Mouse (Mus musculus) spleen, adult 2 months (tissue): ENCODE measurements around the gene Emb. TPM values are rescaled to one million over a fixed set of nuclear protein-coding genes. Genes with fewer than 3 reads are reported as not detected.

Source experiments
- DNase-seq, 2 experiments: peaks; one replicate each; pipeline versions ENCODE4 v3.0.0 to v3.0.0-alpha.2; 2012 to 2021; ENCODE audit warnings: low spot score in 2 of 2, low read depth in 1 of 2
- H3K27ac ChIP-seq: fragments of 200-500 bp; 2 replicates; pipeline ENCODE4 v1.5.1; 2012; ENCODE audit warnings: low read length, inconsistent platforms; ENCODE audit not compliant: insufficient read depth
- H3K27me3 ChIP-seq: fragments of 200-500 bp; 2 replicates; pipeline ENCODE4 v1.6.1; 2012; ENCODE audit warnings: mild to moderate bottlenecking, moderate library complexity, low read length, inconsistent platforms; ENCODE audit not compliant: control insufficient read depth, insufficient read depth
- H3K36me3 ChIP-seq: fragments of 200-500 bp; 2 replicates; pipeline ENCODE4 v1.6.1; 2012; ENCODE audit warnings: mild to moderate bottlenecking, low read length, inconsistent platforms; ENCODE audit not compliant: control insufficient read depth, insufficient read depth
- H3K4me1 ChIP-seq: fragments of 200-500 bp; 2 replicates; pipeline ENCODE4 v1.6.1; 2011; ENCODE audit warnings: inconsistent platforms; ENCODE audit not compliant: control insufficient read depth, insufficient read depth, insufficient read length
- H3K4me3 ChIP-seq: fragments of 200-500 bp; 2 replicates; pipeline ENCODE4 v1.5.1; 2011; ENCODE audit warnings: mild to moderate bottlenecking, inconsistent platforms; ENCODE audit not compliant: insufficient read depth, insufficient read length; ENCODE audit errors: extremely low read depth
- CTCF ChIP-seq: fragments of 200-500 bp; IDR thresholded peaks from 2 replicates; pipeline ENCODE4 v1.5.1; 2011; ENCODE audit warnings: mild to moderate bottlenecking, inconsistent platforms; ENCODE audit not compliant: insufficient read depth, insufficient read length, insufficient replicate concordance; ENCODE audit errors: extremely low read depth
- POLR2A ChIP-seq: fragments of 200-500 bp; IDR thresholded peaks from 2 replicates; pipeline ENCODE4 v1.6.1; 2011; ENCODE audit warnings: low read depth, low read length, inconsistent platforms
- WGBS: fragments of 180-500 bp; shearing (Covaris S2); methylation state at CpG from one replicate; pipeline ENCODE4 v1.1.7; 2018; 5-methylcytosine and 5-hydroxymethylcytosine counted together
- polyA plus RNA-seq: library from polyadenylated mRNA; depleted of rRNA; stranded (reverse); fragments of >200 nt; gene quantifications from 2 replicates; pipeline ENCODE4 v1.2.3, GENCODE M21; 2012; rRNA removed

The Emb gene
- polyA plus RNA-seq, 1 experiment, result 19.2 TPM

GRCm38 (mm10) chr13:117284036-117284435 is 75.7 kb downstream of the Emb start:
- H3K27ac ChIP-seq, result no peak overlapping the region
- no peaks in the 10 kb centered on the region for H3K27me3 ChIP-seq
- TF ChIP-seq POLR2A (no peak), CTCF (no peak)
- 10% methylated on average over 4 of the region's 4 CpGs for WGBS
- peak; percentile 59 to 66 for DNase-seq
- no peaks in the 10 kb centered on the region for H3K36me3 ChIP-seq
- no peak overlapping the region for H3K4me3 ChIP-seq
- H3K4me1 ChIP-seq, result no peaks in the 10 kb centered on the region; the same call in 1 of the 2 replicates

GRCm38 (mm10) chr13:117286939-117287338 is 78.6 kb downstream of the Emb start:
- no peak overlapping the region for H3K27ac ChIP-seq
- TF ChIP-seq POLR2A, result no peak
- peak; percentile 18; the same call in 1 of the 2 replicates for TF ChIP-seq CTCF
- no peaks in the 10 kb centered on the region; the same call in 1 of the 2 replicates for H3K4me1 ChIP-seq
- no peaks in the 10 kb centered on the region for H3K36me3 ChIP-seq
- DNase-seq, result peak; percentile 7 to 14
- H3K27me3 ChIP-seq, result no peaks in the 10 kb centered on the region
- 86% methylated on average over 2 of the region's 2 CpGs for WGBS
- no peak overlapping the region for H3K4me3 ChIP-seq

- Histone ChIP-seq H3K36me3 (no peaks in the 10 kb centered on the region), H3K4me1 (no peaks in the 10 kb centered on the region; the same call in 1 of the 2 replicates), H3K27me3 (no peaks in the 10 kb centered on the region), H3K4me3 (no peak overlapping the region), H3K27ac (no peak overlapping the region)
- WGBS, result 88% methylated on average over 6 of the region's 6 CpGs
- TF ChIP-seq CTCF, result peak; percentile 8; the same call in 1 of the 2 replicates
- TF ChIP-seq POLR2A, result no peak
- no peak for DNase-seq
Measured at GRCm38 (mm10) chr13:117287400-117287799, 79.1 kb downstream of the Emb start.

- Histone ChIP-seq H3K4me3 (no peak overlapping the region), H3K36me3 (no peaks in the 10 kb centered on the region), H3K27ac (no peak overlapping the region), H3K27me3 (no peaks in the 10 kb centered on the region), H3K4me1 (no peaks in the 10 kb centered on the region)
- DNase-seq, result peak; percentile 35 to 60
- WGBS, result 36% methylated on average over 17 of the region's 17 CpGs
- TF ChIP-seq POLR2A (no peak), CTCF (peak; percentile 50; the same call in 1 of the 2 replicates)
Measured at GRCm38 (mm10) chr13:117289494-117290270, 81.3 kb downstream of the Emb start.

- Histone ChIP-seq H3K4me1 (no peaks in the 10 kb centered on the region), H3K36me3 (no peaks in the 10 kb centered on the region), H3K27ac (no peak overlapping the region), H3K4me3 (no peak overlapping the region), H3K27me3 (no peaks in the 10 kb centered on the region)
- DNase-seq, result peak; percentile 19 to 65
- 31% methylated on average over 24 of the region's 24 CpGs for WGBS
- TF ChIP-seq CTCF (peak; percentile 87), POLR2A (no peak)
Measured at GRCm38 (mm10) chr13:117311446-117312225, 103.3 kb downstream of the Emb start.

Other genes starting within 250 kb of the Emb start
- 10.8 TPM in 2 replicates for gene Parp8, start 183.0 kb upstream of the Emb start, polyA plus RNA-seq
- 0.15 and 0.38 TPM in 2 replicates for gene Gm17509, start 12.5 kb downstream of the Emb start, polyA plus RNA-seq